Mouse (Mus musculus) midbrain, postnatal 0 days (tissue): ENCODE measurements at regions not wholly inside any gene's neighbourhood (a gene's known extent, or its start where the extent isn't known, plus 50 kb on each side); places are given as distances from the start of the nearest gene placed in this dataset.

Source experiments
- ATAC-seq: fragments of 200-750 bp; cut with Nextera tagmentation; 2 replicates; pipeline ENCODE4 v1.8.0; 2017; ENCODE audit warnings: moderate number of reproducible peaks, mild to moderate bottlenecking, moderate TSS enrichment, moderate library complexity; ENCODE audit not compliant: low FRiP score
- DNase-seq: peaks from one replicate; pipeline ENCODE4 v3.0.0-alpha.2; 2015; ENCODE audit warnings: low spot score
- H3K27ac ChIP-seq: fragments of 300-500 bp; sonication (generic); 2 replicates; pipeline ENCODE4 v1.5.1; 2014; ENCODE audit warnings: low read depth, mild to moderate bottlenecking, low read length, mixed read lengths
- H3K27me3 ChIP-seq: fragments of 300-500 bp; sonication (generic); 2 replicates; pipeline ENCODE4 v1.6.1; 2014; ENCODE audit warnings: low read length, control low read depth, mixed read lengths; ENCODE audit not compliant: insufficient read depth
- H3K36me3 ChIP-seq: fragments of 300-500 bp; sonication (generic); 2 replicates; pipeline ENCODE4 v1.6.1; 2014; ENCODE audit warnings: low read length, control low read depth, mixed read lengths; ENCODE audit not compliant: insufficient read depth
- H3K4me1 ChIP-seq: fragments of 300-500 bp; sonication (generic); 2 replicates; pipeline ENCODE4 v1.6.1; 2014; ENCODE audit warnings: mild to moderate bottlenecking, control low read depth, antibody characterized with exemption, low read length, mixed read lengths; ENCODE audit not compliant: insufficient read depth
- H3K4me2 ChIP-seq: fragments of 300-500 bp; sonication (generic); 2 replicates; pipeline ENCODE4 v1.6.1; 2014; ENCODE audit warnings: low read depth, mild to moderate bottlenecking, low read length, mixed read lengths; ENCODE audit not compliant: poor library complexity, severe bottlenecking
- H3K4me3 ChIP-seq: fragments of 300-500 bp; sonication (generic); 2 replicates; pipeline ENCODE4 v1.5.1; 2014; ENCODE audit warnings: low read depth, mild to moderate bottlenecking, low read length, moderate library complexity
- H3K9ac ChIP-seq: fragments of 300-500 bp; sonication (generic); replicated peaks from 2 replicates; pipeline ENCODE4 v1.6.1; 2014; ENCODE audit warnings: mild to moderate bottlenecking, low read length, moderate library complexity, mixed read lengths; ENCODE audit not compliant: poor library complexity, severe bottlenecking
- H3K9me3 ChIP-seq: fragments of 300-500 bp; sonication (generic); 2 replicates; pipeline ENCODE4 v1.6.1; 2016; ENCODE audit warnings: low read length, control low read depth
- CTCF ChIP-seq: IDR thresholded peaks from 2 replicates; pipeline ENCODE4 v1.5.1; 2016; ENCODE audit warnings: antibody characterized with exemption, mild to moderate bottlenecking
- WGBS: fragments of 180-500 bp; shearing (Covaris S2); extraction: QIAGEN DNeasy Blood & Tissue Kit; methylation state at CpG from one replicate; pipeline ENCODE4 v1.1.7; 2014; 5-methylcytosine and 5-hydroxymethylcytosine counted together

DNA sequence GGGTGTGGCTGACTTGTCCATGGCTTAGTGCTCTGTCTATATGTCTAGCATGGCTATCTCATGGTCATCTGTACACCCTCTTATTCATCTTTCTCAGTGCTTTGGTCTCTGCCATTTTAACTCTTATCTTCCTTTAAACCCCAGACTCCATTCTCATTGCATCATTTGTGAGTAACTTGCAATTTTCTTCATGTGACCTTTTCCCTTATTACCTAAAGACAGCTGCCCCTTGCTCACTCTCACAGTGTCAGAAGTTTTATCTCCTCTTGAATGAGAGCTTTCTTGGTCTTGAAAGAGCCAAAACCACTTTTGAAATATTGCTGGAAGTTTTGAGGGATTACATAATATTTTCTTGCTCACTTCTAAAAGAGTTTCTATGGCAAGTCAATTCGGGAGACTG is 1459.9 kb downstream of the Slc22a22 start:
- Histone ChIP-seq H3K27me3 (no peaks in the 10 kb centered on the region), H3K27ac (no peak overlapping the region), H3K4me3 (no peak overlapping the region), H3K4me1 (no peaks in the 10 kb centered on the region), H3K36me3 (no peaks in the 10 kb centered on the region), H3K9ac (no peak overlapping the region), H3K4me2 (no peak overlapping the region), H3K9me3 (no peaks in the 10 kb centered on the region)
- ATAC-seq (no peak), DNase-seq (no peak)
- WGBS = 92% methylated on average over 1 of the region's 1 CpGs
- TF ChIP-seq CTCF = no peak

DNA sequence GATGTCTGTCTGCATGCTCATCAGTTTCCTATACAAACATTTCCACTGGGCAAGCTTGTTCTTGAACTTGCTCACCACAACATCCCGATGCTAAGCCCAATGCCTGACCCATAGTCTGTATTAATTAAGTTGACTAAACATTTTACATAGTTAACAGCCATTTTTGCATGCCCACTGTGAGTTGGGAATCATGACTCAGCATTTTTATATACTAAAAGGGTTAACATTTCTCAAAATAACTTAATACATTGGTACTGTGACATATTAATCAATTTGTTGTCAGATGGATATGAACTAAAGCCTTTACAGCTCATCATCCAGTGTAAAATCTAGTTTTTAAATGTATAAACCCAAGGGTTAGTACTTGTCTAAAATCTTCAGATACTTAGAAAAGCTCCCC is 1461.4 kb downstream of the Slc22a22 start:
- no peaks in the 10 kb centered on the region for H3K4me1 ChIP-seq
- TF ChIP-seq CTCF = no peak
- no peaks in the 10 kb centered on the region for H3K36me3 ChIP-seq
- no peak overlapping the region for H3K4me2 ChIP-seq
- no peaks in the 10 kb centered on the region for H3K27me3 ChIP-seq
- DNase-seq = no peak
- WGBS = 79% methylated on average over 1 of the region's 1 CpGs
- no peak overlapping the region for H3K4me3 ChIP-seq
- no peak for ATAC-seq
- H3K27ac ChIP-seq = no peak overlapping the region
- no peak overlapping the region for H3K9ac ChIP-seq
- H3K9me3 ChIP-seq = no peaks in the 10 kb centered on the region

DNA sequence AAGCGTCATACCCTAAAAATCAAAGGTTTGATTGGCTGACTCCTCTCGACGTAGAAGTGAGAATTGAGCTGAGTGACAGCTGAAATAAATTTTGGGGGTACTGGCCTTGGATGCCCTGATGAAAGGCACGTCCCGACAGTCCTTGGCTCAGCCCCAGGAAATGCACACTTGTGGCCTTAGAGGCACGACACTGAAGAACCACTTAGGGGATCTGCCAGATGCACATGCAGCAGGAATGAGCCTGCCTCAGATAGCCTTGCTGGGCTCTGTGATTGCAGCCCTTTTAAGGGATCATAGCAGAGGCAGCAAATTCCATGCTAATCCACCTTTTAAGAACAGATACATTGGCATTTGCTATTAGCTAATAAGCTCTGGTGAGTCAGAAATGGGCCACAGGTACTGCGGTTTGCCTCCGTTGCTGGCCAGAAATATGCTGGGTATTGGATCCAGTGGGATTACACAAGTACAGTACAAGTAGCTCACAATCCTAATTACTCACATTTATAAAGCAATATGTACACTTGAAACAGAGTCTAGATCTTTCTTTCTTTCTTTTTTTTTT is 1463.3 kb downstream of the Slc22a22 start:
- Histone ChIP-seq H3K36me3 (no peaks in the 10 kb centered on the region), H3K4me2 (no peak overlapping the region), H3K9me3 (no peaks in the 10 kb centered on the region), H3K4me3 (no peak overlapping the region), H3K27ac (no peak overlapping the region), H3K4me1 (no peaks in the 10 kb centered on the region), H3K9ac (no peak overlapping the region), H3K27me3 (no peaks in the 10 kb centered on the region)
- DNase-seq = no peak
- TF ChIP-seq CTCF = no peak
- no peak for ATAC-seq
- WGBS = 70% methylated on average over 8 of the region's 8 CpGs

DNA sequence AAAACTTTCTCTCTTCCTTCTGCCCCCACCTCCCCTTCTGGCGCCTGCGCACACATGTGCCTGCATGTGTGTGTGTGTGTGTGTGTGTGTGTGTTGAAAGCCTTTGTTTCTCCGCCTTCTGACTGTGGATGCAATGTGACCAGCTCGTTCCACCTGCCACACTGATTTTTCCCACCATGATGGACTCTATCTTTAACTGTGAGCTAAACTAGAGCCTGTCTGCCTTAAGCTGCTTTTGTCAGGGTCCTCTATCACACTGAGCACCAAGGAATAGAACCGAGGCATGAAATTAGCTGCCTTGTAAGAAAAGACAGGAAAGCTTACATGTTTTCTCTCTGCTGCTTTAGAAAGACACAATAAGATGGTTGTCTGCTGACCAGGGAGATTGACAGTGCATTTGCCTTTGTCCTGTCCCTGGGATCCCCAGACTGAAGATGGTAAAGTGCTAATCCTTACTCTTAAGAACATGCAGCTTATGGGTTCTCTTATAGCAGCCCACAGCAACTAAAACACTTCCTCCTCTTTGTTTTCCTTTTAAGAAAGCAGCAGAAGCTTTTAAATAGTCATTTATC is 1468.7 kb downstream of the Slc22a22 start:
- WGBS = 25% methylated on average over 5 of the region's 5 CpGs

DNA sequence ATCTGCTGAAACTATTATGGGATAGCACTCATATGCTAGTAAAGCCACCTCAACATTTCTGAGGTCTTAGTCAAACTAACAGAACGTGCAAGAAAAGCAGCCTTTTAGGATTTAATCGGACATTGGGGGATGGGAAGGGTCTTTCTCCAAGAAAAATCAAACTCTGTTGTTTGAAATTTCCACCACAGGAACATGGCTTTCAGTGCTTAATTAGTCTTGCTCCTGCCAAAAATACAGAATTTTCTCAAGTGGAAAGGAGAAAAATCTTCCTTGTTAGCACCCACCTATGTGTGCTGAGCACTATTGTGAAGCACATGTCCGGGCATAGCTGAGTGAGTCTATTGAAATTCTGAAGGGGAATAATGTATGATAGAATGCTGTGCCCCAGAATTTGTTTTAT is 1470.0 kb downstream of the Slc22a22 start:
- H3K9me3 ChIP-seq = no peaks in the 10 kb centered on the region
- 58% methylated on average over 3 of the region's 3 CpGs for WGBS
- no peaks in the 10 kb centered on the region for H3K4me1 ChIP-seq
- H3K9ac ChIP-seq = no peak overlapping the region
- DNase-seq = no peak
- no peak overlapping the region for H3K27ac ChIP-seq
- TF ChIP-seq CTCF = no peak
- no peak overlapping the region for H3K4me2 ChIP-seq
- no peak overlapping the region for H3K4me3 ChIP-seq
- H3K36me3 ChIP-seq = no peaks in the 10 kb centered on the region
- ATAC-seq = no peak
- H3K27me3 ChIP-seq = no peaks in the 10 kb centered on the region

More for the DNA sequence above, 1468.7 kb downstream of the Slc22a22 start:
- Histone ChIP-seq H3K27ac (no peak overlapping the region), H3K9me3 (no peaks in the 10 kb centered on the region), H3K36me3 (no peaks in the 10 kb centered on the region), H3K27me3 (no peaks in the 10 kb centered on the region), H3K9ac (no peak overlapping the region), H3K4me1 (no peaks in the 10 kb centered on the region), H3K4me2 (no peak overlapping the region), H3K4me3 (no peak overlapping the region)
- DNase-seq = no peak
- ATAC-seq = no peak
- no peak for TF ChIP-seq CTCF

DNA sequence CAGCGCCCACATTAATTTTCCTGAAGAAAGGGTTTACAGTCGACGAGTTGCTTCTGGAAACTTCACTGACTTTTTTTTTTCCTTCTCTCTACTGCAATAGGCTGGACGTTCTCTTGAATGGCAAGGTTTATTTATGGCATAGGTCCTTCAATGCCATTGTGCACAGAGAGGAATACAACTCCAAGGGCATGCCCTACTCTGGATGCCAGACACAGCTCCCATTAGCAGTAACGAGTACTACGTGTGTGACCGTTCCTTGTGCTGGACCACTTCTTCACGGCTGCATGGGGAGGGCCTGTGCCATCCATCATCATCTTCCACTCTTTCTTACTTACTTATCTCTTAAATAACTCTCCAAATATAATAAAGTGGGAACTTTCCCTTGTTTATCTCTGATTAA is 1472.1 kb downstream of the Slc22a22 start:
- WGBS = 91% methylated on average over 8 of the region's 8 CpGs
- no peak for ATAC-seq
- Histone ChIP-seq H3K27me3 (no peaks in the 10 kb centered on the region), H3K4me2 (no peak overlapping the region), H3K27ac (no peak overlapping the region), H3K36me3 (no peaks in the 10 kb centered on the region), H3K9me3 (no peaks in the 10 kb centered on the region), H3K9ac (no peak overlapping the region), H3K4me3 (no peak overlapping the region), H3K4me1 (no peaks in the 10 kb centered on the region)
- no peak for TF ChIP-seq CTCF
- no peak for DNase-seq
